Mouse (Mus musculus) lung, adult 18-20 months (tissue): ENCODE measurements around the gene Rasl12.
A peak's percentile ranks its signal among the peaks of the same experiment; 100 is the strongest.

Source experiments
- DNase-seq, 2 experiments: peaks; one replicate each; pipeline ENCODE4 v3.0.0; 2022; ENCODE audit warnings: mixed read lengths in 2 of 2

Gene Rasl12

DNA sequence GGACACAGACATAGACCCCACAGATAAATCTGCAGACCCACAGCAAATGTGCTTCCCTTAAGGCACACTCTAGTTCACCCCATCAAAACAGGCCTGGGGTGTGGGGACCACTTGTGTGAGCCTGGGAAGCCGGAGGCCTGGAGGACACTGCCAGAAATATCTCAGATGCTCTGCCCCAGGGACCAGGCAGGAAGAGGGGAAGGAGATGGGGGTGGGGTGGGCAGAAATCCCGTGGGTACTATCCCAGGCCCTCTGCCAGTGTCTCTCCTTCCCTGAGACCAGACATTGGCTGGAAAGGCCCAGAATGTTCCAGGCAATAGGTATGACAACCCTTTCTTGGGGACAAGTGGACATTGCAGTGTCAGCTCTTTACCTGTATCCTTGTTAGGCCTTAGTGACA is 4.7 kb upstream of the Rasl12 start:
- DNase-seq, result no peak

DNA sequence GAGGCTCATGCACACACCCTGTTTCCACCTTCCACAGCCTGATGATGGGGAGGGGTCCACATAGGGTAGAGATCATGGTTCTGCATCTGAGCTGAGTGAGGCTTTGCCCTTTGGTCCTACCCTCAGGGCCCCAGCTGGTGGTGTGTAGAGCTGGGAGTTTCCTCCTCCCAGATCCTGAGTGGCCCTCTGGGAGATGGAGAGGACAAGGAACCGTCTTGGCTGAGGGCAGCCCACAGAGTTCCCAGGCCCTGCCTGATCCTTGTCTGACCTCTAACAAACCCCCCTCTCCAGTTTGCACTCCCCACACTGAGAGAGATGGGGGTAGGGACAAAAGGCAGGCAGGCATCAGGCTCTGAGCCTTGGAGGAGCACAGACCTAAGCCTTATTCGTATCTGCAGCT is 3.9 kb upstream of the Rasl12 start:
- DNase-seq, result no peak

DNA sequence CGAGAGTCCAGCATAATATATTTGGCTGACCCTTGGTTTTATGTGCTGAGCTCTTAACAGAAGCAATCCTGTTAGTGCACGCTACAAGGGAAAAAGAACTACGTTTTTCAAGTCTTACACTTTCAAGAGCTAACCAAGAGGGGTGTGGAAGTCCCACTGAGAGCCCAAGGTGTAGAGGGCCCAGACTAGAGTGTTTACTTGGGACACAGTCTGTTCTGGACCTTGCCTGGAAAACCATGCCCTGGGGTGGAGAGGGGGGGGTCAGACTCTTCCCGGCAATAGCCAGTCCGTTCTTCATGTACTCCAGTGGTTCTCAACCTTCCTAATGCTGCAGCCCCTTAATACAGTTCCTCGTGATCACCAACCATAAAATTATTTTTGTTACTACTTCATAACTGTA is 1.6 kb downstream of the Rasl12 start:
- DNase-seq, result peak; percentile 73 to 83

DNA sequence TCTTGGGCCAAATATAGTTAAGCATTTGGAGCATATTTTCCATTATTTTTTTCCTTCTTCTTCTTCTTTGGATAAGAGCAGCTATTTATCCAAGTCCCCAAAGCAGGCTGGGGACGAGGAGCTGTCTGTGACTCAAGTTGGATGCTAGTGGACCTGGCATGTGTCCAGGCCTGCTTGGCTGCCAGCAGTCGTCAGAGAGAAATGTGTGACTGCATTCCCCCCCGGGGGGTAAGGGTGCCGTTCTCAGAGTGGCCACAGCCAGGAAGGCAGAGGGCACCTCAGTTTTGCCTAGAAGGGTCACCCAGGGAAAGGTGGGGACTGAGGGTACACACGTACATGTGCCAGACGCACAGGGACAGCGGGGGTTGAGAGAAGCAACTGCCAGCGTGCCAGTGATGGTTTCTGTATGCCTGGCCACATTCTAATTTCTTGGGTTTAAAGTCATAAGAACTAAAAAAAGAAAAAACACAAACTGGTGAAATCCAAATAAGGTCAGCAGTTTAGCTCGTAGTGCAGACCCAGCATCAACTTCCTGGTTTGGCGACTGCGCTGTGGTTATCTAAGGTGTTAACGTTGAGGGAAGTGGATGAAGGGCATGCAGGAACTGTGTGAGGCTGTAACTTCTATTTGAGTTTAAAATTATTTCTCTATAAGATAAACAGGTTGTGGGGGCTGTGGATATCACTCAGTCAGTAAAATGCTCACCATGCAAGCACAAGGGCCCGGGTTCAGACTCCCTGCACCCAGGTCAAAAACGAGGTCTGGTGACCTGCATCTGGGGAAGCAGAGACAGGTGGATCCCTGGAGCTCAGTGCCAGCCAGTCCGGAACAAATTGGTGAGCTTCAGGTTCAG is 6.3 kb downstream of the Rasl12 start:
- peak; percentile 85 to 90 for DNase-seq

DNA sequence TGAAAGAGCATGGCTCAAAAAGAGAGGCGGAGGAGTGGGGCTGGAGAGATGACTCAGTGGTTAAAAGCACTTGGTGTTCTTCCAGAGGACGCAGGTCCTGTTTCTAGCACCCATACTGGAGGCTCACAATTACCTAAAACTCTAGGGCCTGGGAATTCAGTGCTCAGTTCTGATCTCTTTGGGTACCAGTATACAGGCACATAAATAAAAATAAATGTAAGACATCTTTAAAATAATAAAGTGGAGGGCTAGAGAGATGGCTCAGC is 6.8 kb downstream of the Rasl12 start:
- peak in 1 of 2 experiments; percentile 63 for DNase-seq

DNA sequence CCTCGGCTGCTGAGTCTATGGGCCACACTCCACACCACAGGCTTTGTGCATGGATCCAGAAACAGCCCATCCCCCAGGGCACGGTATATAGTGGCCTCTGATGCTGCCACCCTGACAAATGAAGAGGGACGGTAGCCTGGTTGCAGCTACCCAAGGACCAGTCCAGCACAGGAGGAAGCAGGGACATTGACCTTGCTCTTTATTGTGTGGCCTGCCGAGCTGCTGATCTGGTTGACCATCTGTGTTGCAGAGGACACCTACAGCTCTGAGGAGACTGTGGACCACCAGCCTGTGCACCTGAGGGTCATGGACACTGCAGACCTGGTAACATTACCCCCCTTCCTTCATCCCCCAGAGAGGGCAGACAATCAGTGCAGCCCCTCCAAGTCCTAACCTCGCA is 9.0 kb downstream of the Rasl12 start:
- no peak for DNase-seq

DNA sequence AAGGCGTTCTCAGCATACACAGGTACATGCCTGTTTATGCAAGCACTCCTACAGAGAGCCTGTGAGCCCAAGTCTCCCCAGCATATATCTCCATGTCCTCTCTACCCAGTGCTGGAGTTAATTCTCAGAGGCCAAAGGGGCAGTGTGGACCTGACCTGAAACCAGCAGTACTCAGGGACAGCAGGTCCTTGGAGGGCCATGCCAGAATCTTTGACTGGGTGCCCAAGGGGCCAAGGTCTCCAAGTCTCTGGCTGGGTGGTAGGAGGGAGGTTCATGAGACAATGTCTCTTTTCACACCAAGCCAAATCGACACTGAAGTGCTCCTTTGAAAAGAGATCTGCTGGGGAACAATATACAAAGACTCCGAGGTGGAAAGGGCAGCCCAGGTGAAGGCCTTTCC is 9.6 kb downstream of the Rasl12 start:
- DNase-seq, result no peak

DNA sequence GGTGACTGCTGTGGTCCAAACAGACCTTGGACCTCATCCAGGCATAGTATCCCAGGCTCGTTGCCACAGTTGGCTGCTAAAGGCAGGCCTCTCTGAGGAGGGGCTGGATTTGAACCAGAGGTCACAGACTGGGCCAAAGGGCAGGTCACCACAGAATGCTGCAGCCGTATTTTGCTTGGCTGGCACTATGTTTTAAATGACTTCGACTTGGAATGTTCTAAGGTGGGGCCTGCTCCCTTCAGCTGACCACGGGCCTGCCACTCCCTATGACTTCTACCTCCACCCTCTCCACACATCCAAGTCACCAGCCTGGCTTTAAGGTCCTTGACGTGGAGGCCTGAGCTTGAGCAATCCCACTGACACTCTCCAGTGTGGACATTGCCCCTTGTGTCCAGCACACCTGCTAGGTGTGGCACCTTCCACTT is 10.6 kb downstream of the Rasl12 start:
- DNase-seq, result peak; percentile 88 to 92

DNA sequence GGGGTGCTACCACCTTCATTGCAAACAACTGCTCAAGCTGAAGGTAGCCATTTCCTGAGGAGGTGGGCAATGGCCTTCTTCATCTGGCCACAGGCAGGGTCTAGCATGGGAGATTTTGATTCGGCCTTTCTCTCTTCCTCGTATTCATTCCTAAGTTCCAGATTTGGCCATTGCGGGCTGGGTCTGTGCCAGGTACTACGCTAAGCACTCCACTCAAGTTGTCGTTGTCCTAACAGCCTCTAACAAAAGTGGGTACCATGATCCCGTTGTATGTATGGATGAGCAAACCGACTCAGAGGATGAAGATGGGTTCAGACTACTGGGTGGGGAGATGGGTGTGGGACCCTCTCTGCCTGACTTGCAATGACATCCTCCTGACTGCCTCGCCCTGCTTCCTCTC is 12.1 kb downstream of the Rasl12 start:
- DNase-seq, result peak in 1 of 2 experiments; percentile 57

DNA sequence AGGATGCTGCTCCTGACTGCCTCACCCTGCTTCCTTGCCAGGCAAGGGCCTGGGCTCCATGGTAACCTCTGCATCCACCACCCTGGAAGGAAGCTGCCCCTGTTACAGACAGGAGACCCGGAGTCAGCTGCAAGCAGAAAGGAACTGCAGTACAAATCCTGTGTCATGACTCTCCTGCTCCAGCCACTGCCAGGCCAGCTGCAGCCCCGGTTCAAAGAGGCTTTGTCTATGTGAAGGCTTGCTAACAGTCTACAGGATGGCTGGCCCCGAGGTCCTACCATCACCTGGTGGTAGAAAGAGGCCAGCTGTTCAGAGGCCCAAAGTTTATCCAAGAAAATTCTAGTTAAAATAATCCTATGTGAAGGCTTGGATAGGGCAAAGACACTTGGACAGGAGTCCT is 13.0 kb downstream of the Rasl12 start:
- no peak for DNase-seq

DNA sequence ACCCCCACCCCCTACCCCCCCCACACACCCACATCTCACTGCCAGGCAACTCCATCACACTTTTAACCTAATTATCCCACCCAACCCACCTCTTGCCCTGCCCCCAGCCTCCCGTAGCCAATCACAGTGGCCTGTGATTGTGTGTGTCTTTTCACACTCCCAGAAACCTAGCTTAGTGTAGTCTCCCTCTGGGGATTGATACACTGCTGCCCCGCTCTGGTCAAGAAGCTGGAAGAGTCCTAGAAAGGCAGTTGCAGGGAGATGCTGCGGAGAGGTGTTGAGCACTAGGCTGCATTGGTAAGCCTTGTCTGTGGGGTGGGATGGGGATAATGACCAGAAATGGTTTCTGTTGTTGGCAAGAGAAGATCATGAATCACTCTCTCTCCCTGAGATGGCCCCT is 19.4 kb downstream of the Rasl12 start:
- DNase-seq, result no peak

DNA sequence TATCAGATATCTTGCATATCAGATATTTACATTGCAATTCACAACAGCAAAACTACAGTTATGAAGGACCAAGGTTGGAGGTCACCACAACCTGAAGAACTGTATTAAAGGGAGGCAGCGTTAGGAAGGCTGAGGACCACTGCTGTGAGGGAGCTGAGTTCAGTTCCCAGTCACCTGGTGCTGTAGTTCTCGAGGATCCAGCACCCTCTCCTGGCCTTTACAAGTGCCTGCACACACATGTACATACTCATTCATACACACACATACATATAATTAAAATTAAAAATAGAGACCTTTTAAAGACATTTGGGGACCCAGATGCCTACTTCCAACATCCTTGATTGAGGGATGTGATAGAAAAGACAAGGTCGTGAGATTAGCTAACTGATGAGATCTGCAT is 21.3 kb downstream of the Rasl12 start:
- DNase-seq, result no peak

DNA sequence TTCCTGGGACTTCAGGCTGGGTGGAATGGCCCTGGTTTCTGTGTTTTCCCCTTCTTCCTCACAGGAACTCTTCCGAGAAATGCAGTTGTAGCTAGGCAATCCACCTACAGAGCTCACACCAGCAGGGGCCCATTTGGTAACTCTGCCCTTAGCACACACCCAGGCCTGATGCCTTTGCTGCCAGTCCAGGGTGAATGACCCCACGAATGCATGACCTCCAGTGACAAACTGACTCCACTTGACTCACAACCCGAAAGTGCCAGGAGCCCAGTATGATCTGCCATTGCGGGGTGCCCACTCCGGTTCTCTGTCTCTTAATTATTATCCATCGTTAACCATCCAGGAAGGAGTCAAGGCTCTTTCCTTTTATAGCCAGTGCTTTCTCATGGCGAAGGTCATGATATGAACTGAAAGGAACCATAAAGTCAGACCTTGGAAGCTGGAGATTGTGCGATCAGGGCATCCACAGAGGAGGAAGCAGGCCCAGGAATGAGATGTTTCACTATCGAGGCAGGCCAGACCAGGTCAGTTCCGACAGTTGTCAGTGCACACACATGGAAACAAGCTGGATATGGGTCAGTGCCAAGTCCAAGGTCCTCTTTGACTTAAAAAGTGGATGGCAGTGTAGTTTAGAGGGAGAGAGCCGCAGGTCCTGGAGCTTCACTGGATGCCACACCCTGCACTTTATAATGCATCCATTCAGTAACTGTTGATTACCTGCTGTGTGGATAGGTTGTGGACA is 24.6 kb downstream of the Rasl12 start, which contains the start of gene Slc51b:
Slc51b (minus strand) TSS at position 196 of the 742 bp plus-strand sequence.
- DNase-seq, result no peak

DNA sequence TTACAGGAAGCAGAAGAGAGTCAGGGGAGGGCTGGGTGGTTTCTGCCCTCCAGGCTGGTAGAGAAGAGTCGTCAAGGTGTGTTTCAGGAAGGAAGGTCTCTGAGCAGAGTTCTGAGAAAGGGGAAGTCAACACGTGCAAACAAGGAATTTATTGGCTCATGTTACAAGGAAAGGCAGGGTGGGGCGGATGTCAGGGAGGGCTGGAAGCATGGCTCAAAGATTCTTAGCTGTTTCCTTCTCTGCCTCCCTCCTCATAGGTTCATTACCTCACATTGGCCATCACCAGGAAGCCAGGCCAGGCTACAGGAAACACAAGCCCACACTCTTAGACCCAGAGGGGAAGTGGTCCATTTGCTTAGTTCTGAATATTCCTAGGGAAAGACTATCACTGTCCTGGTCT is 26.1 kb downstream of the Rasl12 start:
- DNase-seq, result no peak

DNA sequence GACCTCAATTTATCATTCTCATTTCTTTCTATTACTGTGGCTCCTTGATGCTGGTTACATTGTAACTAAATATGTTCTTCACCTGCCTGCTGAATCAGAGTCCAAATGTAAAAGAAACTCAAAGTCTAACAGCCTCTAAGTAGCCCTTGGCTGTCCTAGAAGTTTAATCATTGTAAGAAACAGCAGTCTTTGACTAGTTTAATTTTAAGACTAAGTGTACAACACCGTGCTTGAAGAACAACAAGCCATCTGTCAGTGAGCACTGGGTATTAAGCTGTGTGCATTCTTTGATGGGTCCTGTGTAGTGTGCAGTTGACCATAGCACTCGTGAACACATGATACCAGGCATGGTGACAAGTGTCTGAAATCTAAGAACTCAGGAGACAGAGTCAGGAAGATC is 29.2 kb downstream of the Rasl12 start:
- DNase-seq, result no peak

DNA sequence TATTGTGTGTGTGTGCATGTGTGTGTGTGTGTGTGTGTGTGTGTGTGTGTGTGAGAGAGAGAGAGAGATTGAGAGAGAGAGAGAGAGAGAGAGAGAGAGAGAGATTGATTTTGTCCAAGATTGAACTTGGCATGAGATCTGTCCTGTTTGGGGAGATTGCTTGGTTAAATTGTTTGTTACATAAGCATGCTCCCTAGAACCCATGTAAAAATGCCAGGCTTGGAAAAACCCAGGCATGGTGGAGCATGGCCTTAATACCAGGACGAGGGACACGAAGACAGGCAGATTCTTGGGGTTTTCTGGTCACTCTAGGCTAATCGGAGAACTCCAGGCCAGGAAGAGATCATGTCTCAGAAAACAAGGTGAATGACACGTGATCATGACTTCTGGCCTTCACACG is 29.7 kb downstream of the Rasl12 start:
- no peak for DNase-seq

DNA sequence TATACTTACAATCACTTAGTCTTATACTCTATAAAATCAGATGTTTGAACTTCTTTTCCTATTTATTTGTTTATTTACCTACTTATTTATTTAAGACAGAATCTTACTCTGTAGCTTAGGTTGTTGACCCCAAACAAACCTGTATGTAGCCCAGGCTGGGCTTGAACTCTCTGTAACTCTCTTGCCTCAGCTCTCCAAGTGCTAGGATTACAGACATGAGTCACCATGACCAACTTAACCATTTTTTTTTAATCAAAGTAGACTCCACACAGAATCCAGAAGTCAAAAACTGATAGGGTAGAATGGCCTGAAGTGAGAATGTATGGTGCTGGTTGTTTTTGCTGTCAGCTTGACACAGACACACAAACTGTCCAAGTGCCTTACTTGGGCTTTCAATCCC is 32.1 kb downstream of the Rasl12 start:
- no peak for DNase-seq

DNA sequence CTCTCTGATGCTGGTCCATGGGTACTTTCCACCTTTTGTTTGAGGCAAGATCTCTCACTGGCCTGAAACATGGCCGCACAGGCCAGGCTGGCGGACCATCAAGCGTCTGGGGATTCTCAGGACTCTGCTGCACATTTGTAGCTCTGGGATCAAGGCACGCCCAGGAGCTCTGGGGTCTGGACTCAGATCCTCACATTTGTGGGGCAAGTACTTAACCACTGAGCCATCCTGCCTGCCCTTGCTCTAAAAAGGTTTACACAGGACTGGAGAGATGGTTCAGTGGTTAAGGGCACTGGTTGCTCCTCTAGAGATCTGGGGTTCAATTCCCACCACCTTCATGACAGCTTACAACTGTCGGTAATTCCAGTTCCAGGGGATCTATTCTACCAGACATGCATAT is 32.6 kb downstream of the Rasl12 start:
- no peak for DNase-seq

DNA sequence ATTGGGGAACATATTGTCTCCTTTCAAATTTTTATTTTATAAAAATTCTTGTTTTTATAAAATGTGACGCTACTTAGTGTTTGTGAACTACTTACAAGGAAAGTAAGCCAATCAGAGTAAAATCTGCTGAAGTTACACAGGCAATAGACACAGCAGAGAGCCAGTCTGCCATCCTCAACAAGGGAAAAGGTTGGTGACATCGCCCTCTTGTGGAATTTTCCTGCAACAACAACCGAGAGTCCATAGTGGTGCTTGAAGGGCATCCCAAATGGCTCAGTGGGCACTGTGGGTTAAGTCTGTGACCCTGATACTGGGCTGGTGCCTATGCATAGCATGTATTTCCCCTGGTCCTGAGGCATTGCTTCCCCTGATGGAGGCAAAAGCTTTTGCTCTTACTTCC is 33.9 kb downstream of the Rasl12 start:
- DNase-seq, result peak; percentile 76 to 85

DNA sequence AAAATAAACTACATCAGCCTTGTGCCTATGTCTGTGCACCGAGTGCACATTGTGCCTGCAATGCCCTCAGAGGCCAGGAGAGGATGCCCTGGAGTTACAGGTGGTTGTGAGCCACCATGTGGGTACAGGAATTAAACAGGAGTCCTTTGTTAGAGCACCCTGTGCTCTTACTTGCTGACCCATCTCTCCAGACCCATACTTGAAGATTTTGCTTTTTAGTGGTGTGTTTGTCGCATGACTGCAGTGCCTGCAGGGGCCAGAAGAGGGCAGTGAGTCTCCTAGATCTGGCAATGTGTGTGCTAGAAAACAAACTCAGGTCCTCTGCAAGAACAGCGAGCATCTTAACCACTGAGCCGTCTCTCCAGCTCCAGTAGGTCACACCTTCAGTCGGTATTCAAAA is 35.8 kb downstream of the Rasl12 start:
- DNase-seq, result peak; percentile 15 to 26

DNA sequence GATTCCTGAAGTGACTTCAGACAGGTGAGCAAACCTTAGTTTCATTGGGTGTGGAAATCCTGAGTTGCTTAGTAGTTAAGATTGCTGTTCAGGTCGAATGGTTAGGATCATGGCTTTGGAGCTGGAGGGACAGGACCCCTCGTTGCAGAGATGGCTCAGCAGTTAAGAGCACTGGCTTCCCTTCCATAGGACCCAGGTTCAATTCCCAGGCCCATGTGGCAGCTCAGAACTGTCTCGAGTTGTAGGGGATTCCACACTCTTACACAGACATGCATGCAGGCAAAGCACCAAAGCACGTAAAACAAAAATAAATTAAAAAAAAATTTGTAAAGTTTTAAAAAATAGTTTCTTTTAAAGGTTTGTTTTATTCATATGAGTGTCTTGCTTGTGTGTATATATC is 36.9 kb downstream of the Rasl12 start:
- DNase-seq, result no peak

DNA sequence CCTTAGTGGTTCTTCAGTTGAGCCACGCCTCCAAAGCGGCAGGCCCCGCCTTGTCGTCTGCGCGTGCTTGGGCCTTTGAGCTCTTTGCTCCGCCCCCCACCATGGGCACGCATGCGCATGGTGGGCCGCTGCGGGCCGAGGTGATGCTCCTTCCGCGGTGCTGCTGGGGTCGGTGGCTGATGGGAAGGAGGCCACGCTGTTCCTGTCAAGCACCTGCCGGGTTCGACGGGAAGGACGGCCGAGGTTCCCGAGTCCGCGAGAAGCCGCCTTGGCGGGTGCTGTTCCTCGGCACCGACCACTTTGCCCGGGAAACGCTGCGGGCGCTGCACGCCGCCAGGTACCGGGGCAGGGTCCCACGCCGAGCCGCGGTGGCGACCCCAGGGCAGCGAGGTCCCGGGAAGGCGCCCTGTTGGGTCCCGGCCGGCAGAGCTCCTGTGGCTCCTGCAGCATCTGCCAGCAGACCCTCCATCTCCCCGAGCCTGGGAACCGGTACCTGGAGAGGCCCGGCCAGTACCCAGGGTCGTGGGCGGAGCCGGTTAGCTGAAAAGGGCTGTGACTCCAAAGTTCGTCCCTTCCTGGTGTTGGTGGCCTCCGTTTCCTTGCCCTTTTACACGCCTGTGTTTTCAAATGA is 37.5 kb downstream of the Rasl12 start, which contains the start of gene Mtfmt:
Mtfmt (plus strand) TSS at position 112 of the 631 bp plus-strand sequence.
- DNase-seq, result peak; percentile 90 to 95

DNA sequence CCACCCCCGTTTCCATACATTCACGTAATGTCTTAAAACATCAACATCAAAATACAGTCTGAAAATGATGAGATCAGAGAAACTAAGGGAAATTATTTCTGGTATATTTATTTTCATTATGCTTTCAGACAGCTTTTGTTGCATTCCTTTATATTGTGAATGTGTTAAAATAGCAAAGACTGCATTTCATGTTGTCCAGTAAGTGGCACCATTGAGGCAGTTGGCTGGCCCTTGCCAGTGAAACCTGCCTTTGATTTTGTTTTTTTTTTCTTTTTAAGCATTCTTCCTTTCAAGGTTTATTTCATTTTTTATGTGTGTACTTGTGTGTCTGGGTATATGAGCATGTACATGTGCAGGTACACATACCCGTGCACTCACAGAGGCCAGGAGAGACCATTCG is 46.4 kb downstream of the Rasl12 start:
- no peak for DNase-seq

DNA sequence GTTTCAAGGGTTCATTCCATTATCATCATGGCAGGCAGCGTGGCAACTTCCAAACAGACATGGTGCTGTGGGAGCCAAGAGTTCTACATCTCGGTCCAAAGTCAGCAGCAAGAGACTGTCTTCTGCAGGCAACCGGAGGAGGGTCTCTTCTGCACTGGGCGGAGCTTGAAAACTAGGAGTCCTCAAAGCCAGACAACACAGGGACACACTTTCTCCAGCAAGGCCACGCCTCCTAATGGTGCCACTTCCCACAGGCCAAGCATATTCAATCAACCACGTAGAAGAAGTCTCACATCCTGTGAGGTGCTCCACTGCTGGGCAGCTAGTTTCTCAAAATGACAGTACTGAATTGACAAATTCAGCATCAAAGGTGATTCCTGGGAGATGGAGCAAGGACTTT is 49.6 kb downstream of the Rasl12 start:
- no peak for DNase-seq
